Mouse (Mus musculus): Measurements from ENCODE around the gene Vps41. TPM values are rescaled to one million over a fixed set of nuclear protein-coding genes. Genes with fewer than 3 reads are reported as not detected.
A peak's percentile ranks its signal among the peaks of the same experiment; 100 is the strongest.

Gene Vps41
- total RNA-seq (2014; fragmentation: Nextera tagmentation) (93.5 and 93.7 TPM in 2 replicates), total RNA-seq (2017) (97.5 and 106 TPM in 2 replicates), polyA plus RNA-seq (2012) (1.9 and 2.4 TPM in 2 replicates)

GRCm38 (mm10) chr13:18717185-18717584 is at the start of gene Vps41:
TSS of gene Vps41 (plus strand) at chr13:18717286.
- H3K36me3 ChIP-seq (replicated peaks) = peaks cover 5% of the 10 kb centered on the region
- ATAC-seq (ENCODE audit: extremely low read depth, insufficient number of reproducible peaks, low FRiP score, poor library complexity, severe bottlenecking) = peak; percentile 97
- H3K4me1 ChIP-seq (ENCODE audit: insufficient read depth, low read depth, low read length) = peaks cover 7% of the 10 kb centered on the region
- peak within 1 kb of the TSS; percentile 93 for H3K4me3 ChIP-seq (ENCODE audit: low read depth, low read length)
- no peak for TF ChIP-seq TAL1 (conservative IDR thresholded peaks at IDR 0.05; ENCODE audit: low read depth, low read length)
- no peak for TF ChIP-seq CTCF (IDR thresholded peaks at IDR 0.05; ENCODE audit: low read depth, low read length)
- TF ChIP-seq GATA2 (IDR thresholded peaks at IDR 0.05; ENCODE audit: borderline replicate concordance, low read depth, low read length) = no peak
- no peak for TF ChIP-seq GATA1 (IDR thresholded peaks at IDR 0.05; ENCODE audit: borderline replicate concordance, low read length)
- TF ChIP-seq POLR2AphosphoS5 (IDR thresholded peaks at IDR 0.05; ENCODE audit: insufficient replicate concordance, low read depth, low read length) = no peak
- peak; percentile 71 for DNase-seq (ENCODE audit: low spot score)
- no peaks in the 10 kb centered on the region for H3K9me3 ChIP-seq (replicated peaks)
- H3K27me3 ChIP-seq (ENCODE audit: insufficient read depth, low read length) = peaks cover 8% of the 10 kb centered on the region

GRCm38 (mm10) chr13:18698518-18699065 is 18.5 kb upstream of the Vps41 start:
- Histone ChIP-seq H3K4me1 (ENCODE audit: insufficient read depth, low read depth, low read length) (no peaks in the 10 kb centered on the region), H3K4me3 (ENCODE audit: low read depth, low read length) (no peak overlapping the region), H3K36me3 (replicated peaks) (no peaks in the 10 kb centered on the region), H3K9me3 (replicated peaks) (no peaks in the 10 kb centered on the region), H3K27me3 (ENCODE audit: insufficient read depth, low read length) (peaks cover 11% of the 10 kb centered on the region)
- ATAC-seq (ENCODE audit: extremely low read depth, insufficient number of reproducible peaks, low FRiP score, poor library complexity, severe bottlenecking) (no peak), DNase-seq (ENCODE audit: low spot score) (no peak)
- no peak for TF ChIP-seq TAL1 (conservative IDR thresholded peaks at IDR 0.05; ENCODE audit: low read depth, low read length)
- no peak for TF ChIP-seq POLR2AphosphoS5 (IDR thresholded peaks at IDR 0.05; ENCODE audit: insufficient replicate concordance, low read depth, low read length)
- no peak for TF ChIP-seq CTCF (IDR thresholded peaks at IDR 0.05; ENCODE audit: low read depth, low read length)
- no peak for TF ChIP-seq GATA1 (IDR thresholded peaks at IDR 0.05; ENCODE audit: borderline replicate concordance, low read length)
- TF ChIP-seq GATA2 (IDR thresholded peaks at IDR 0.05; ENCODE audit: borderline replicate concordance, low read depth, low read length) = no peak

DNA sequence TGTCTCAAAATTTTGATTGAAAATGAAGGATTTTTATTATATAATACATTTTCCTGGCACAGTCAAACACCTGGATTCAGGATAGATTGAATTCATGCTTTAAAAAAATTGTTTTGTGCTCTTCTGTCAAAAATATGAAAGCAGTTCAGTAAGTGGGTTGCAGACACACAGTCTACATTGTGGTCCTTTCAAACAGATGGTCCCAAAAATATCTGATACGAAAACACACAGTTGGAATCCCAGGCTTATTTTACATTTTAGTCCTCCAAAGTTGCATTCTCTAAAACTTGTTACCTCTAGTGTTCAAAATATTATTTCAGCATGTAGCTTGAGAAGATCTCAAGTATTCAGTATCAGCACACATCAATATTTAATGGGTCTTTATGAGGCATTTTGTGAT is 5.4 kb upstream of the Vps41 start:
- H3K36me3 ChIP-seq (replicated peaks) = no peaks in the 10 kb centered on the region
- H3K4me1 ChIP-seq (ENCODE audit: insufficient read depth, low read depth, low read length) = no peaks in the 10 kb centered on the region
- no peak for DNase-seq (ENCODE audit: low spot score)
- ATAC-seq (ENCODE audit: extremely low read depth, insufficient number of reproducible peaks, low FRiP score, poor library complexity, severe bottlenecking) = no peak
- no peaks in the 10 kb centered on the region for H3K9me3 ChIP-seq (replicated peaks)
- no peak for TF ChIP-seq TAL1 (conservative IDR thresholded peaks at IDR 0.05; ENCODE audit: low read depth, low read length)
- TF ChIP-seq GATA2 (IDR thresholded peaks at IDR 0.05; ENCODE audit: borderline replicate concordance, low read depth, low read length) = no peak
- TF ChIP-seq POLR2AphosphoS5 (IDR thresholded peaks at IDR 0.05; ENCODE audit: insufficient replicate concordance, low read depth, low read length) = no peak
- TF ChIP-seq GATA1 (IDR thresholded peaks at IDR 0.05; ENCODE audit: borderline replicate concordance, low read length) = no peak
- TF ChIP-seq CTCF (IDR thresholded peaks at IDR 0.05; ENCODE audit: low read depth, low read length) = no peak
- H3K27me3 ChIP-seq (ENCODE audit: insufficient read depth, low read length) = peaks cover 8% of the 10 kb centered on the region
- no peak overlapping the region for H3K4me3 ChIP-seq (ENCODE audit: low read depth, low read length)

DNA sequence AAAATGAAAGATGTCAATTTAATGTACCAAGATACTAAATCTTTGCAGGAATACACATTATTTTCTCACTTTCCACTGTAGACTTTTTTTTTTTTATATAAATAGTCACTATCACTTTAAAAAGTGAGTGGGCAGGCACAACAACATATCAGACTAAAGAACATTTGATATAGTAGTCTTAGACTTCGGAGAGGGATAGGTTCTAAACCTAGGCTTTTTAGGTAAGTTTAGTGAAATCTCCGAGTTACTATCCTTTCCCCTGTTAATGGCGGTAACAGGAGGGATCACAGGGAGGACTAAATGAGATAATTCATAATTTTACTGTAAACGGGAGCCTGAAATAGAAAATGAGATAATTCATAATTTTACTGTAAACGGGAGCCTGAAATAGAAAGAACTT is 379 bp upstream of the Vps41 start:
- peaks cover 8% of the 10 kb centered on the region for H3K27me3 ChIP-seq (ENCODE audit: insufficient read depth, low read length)
- TF ChIP-seq CTCF (IDR thresholded peaks at IDR 0.05; ENCODE audit: low read depth, low read length) (no peak), POLR2AphosphoS5 (IDR thresholded peaks at IDR 0.05; ENCODE audit: insufficient replicate concordance, low read depth, low read length) (no peak), GATA2 (IDR thresholded peaks at IDR 0.05; ENCODE audit: borderline replicate concordance, low read depth, low read length) (no peak), GATA1 (IDR thresholded peaks at IDR 0.05; ENCODE audit: borderline replicate concordance, low read length) (no peak)
- peaks cover 7% of the 10 kb centered on the region for H3K4me1 ChIP-seq (ENCODE audit: insufficient read depth, low read depth, low read length)
- DNase-seq (ENCODE audit: low spot score) (no peak), ATAC-seq (ENCODE audit: extremely low read depth, insufficient number of reproducible peaks, low FRiP score, poor library complexity, severe bottlenecking) (no peak)
- H3K9me3 ChIP-seq (replicated peaks) = no peaks in the 10 kb centered on the region
- peaks cover 5% of the 10 kb centered on the region for H3K36me3 ChIP-seq (replicated peaks)
- peak overlapping the region; percentile 93; the same call in 1 of the 2 replicates for H3K4me3 ChIP-seq (ENCODE audit: low read depth, low read length)

DNA sequence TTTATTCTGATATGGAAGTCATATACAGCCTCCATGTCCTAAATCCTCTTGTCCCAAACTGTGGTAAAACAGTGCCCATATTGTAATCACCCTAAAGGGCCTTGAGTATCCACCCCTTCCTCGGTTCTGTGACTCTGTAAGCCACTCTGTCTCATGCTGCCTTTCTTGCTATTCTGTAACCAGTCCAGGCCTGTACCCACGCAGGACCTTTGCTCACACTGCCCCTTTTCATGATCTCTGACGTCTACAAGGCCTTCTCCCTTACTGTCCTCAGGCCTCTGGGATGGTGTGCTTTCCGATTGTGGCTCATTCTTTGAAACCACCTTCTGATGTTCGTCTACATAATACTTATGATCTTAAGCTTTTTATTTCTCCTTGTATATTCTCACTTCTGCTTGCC is 1.4 kb downstream of the Vps41 start:
- H3K9me3 ChIP-seq (replicated peaks) = no peaks in the 10 kb centered on the region
- no peak for ATAC-seq (ENCODE audit: extremely low read depth, insufficient number of reproducible peaks, low FRiP score, poor library complexity, severe bottlenecking)
- H3K4me3 ChIP-seq (ENCODE audit: low read depth, low read length) = no peak overlapping the region
- H3K4me1 ChIP-seq (ENCODE audit: insufficient read depth, low read depth, low read length) = peaks cover 7% of the 10 kb centered on the region
- TF ChIP-seq CTCF (IDR thresholded peaks at IDR 0.05; ENCODE audit: low read depth, low read length) (no peak), GATA2 (IDR thresholded peaks at IDR 0.05; ENCODE audit: borderline replicate concordance, low read depth, low read length) (no peak), GATA1 (IDR thresholded peaks at IDR 0.05; ENCODE audit: borderline replicate concordance, low read length) (no peak), POLR2AphosphoS5 (IDR thresholded peaks at IDR 0.05; ENCODE audit: insufficient replicate concordance, low read depth, low read length) (no peak), TAL1 (conservative IDR thresholded peaks at IDR 0.05; ENCODE audit: low read depth, low read length) (no peak)
- H3K36me3 ChIP-seq (replicated peaks) = peaks cover 16% of the 10 kb centered on the region
- peaks cover 7% of the 10 kb centered on the region for H3K27me3 ChIP-seq (ENCODE audit: insufficient read depth, low read length)
- no peak for DNase-seq (ENCODE audit: low spot score)

DNA sequence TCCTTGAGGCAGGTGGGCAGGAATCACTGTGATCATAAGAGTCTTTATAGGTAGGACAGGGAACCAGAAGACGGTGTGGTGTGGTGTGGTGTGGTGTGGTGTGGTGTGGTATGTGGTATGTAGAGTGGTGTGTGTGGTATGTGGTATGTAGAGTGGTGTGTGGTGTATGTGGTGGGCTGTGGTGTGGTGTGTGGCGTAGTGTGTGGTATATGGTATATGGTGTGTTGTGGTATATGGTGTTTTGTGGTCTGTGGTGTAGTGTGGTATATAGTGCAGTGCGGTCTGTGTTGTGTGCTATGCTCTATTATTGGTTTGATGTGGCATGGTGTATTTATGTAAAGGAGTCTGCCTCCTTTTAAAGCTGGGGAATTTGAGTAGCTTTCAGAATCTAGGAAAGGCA is 13.6 kb downstream of the Vps41 start:
- ATAC-seq (ENCODE audit: extremely low read depth, insufficient number of reproducible peaks, low FRiP score, poor library complexity, severe bottlenecking) (no peak), DNase-seq (ENCODE audit: low spot score) (no peak)
- Histone ChIP-seq H3K4me1 (ENCODE audit: insufficient read depth, low read depth, low read length) (peaks cover 15% of the 10 kb centered on the region), H3K4me3 (ENCODE audit: low read depth, low read length) (no peak overlapping the region), H3K9me3 (replicated peaks) (no peaks in the 10 kb centered on the region), H3K36me3 (replicated peaks) (peaks cover 30% of the 10 kb centered on the region), H3K27me3 (ENCODE audit: insufficient read depth, low read length) (no peaks in the 10 kb centered on the region)
- no peak for TF ChIP-seq TAL1 (conservative IDR thresholded peaks at IDR 0.05; ENCODE audit: low read depth, low read length)
